Mouse (Mus musculus): ENCODE results near the gene Tmco5. TPM values are rescaled to one million over a fixed set of nuclear protein-coding genes. Genes with fewer than 3 reads are reported as not detected.

The Tmco5 gene
- total RNA-seq (2014; fragmentation: Nextera tagmentation), result not detected in 2 replicates
- total RNA-seq (2017), result not detected in 2 replicates

DNA sequence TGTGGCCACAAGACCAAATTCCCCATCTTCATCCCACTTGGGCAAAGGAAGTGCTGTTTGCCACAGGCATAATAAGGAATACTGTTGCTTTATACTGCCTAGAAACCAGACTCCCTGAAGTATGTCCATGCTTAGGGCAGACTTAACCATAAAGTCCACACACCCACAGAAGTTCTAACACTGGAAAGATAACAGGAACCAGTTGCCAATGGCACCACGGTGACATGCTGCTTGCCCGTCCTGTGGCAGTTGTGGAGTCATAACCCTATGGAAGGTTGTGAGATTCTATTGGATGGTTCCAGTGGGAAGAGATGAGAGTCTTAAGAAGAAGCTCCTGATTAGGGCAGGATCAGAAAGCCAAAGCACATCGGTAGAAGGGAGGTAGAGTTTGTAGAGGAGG is at the start of gene Tmco5:
TSS of gene Tmco5 (plus strand) at position 301 of the 400 bp plus-strand sequence.
- ATAC-seq (replicated peaks; ENCODE audit: poor library complexity, severe bottlenecking), result no peak

DNA sequence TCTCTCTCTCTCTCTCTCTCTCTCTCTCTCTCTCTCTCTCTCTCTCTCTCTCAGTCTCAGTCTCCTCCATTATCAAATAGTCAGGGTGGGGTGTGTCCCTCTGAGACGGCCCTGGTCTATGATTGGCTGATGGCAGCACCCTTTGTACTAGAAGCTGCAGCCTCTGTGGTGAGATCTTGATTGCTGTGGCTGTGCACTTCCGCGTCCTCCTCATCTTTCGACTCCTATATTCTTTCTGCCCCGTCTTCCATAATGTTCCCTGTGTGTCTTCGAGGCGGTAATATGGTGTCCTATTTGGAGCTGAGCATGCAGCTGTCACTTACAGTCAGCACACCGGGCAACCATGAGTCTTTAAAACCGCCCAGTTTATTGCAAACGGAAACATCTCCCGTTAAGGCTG is 46.6 kb upstream of the Tmco5 start:
- no peak for ATAC-seq (replicated peaks; ENCODE audit: poor library complexity, severe bottlenecking)

DNA sequence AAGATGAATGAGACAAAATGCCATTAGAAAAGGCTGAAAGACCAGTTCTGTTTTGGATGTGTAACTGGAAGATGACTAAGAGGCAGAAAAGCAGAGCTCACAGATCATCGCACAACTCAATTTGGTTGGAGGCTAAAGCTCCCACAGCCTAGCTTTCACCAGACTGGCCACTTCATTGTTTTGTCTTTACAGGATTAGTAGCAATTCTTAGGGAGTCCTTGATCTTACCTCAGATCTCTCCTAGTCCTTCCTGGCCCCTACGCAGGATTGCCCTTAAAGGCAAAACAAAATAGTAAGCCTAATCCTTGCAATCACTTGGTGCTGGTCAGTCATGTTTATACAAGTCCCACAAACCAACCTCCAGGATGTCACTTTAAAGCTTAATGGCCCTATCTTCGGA is 40.7 kb upstream of the Tmco5 start:
- no peak for ATAC-seq (replicated peaks; ENCODE audit: poor library complexity, severe bottlenecking)

DNA sequence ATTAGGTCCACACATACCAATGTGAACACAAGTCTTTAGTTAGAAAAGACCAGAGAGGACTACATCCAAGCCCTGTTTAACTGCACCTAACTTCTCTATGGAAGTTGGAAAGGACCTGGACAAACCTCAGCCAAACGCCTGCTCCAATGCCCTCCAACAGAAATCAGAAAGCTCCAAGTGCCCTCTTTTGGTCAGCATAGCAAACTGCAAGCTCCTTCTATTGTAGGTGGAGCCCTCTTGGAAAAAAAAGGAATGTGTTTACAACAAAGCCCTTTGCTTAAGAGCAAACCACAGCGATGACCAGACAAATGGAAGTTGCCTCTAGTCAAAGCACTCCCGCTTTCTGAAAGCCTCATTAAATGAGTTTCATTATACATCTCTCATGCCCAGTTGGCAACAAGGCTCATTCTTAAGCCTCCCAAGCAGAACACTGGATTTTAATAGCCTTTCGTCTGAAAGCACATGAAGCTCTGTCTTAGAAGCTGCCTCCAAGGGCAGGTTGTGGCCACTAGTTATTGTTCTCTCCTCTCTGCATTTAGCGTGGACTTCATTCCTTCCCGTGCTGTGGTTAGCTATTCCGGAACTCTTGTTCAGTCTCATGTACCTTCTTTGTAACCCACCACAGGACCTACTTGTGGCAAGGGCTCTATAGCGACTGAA is 39.8 kb upstream of the Tmco5 start:
- peak; percentile 40; the same call in 1 of the 2 replicates for ATAC-seq (replicated peaks; ENCODE audit: poor library complexity, severe bottlenecking)

DNA sequence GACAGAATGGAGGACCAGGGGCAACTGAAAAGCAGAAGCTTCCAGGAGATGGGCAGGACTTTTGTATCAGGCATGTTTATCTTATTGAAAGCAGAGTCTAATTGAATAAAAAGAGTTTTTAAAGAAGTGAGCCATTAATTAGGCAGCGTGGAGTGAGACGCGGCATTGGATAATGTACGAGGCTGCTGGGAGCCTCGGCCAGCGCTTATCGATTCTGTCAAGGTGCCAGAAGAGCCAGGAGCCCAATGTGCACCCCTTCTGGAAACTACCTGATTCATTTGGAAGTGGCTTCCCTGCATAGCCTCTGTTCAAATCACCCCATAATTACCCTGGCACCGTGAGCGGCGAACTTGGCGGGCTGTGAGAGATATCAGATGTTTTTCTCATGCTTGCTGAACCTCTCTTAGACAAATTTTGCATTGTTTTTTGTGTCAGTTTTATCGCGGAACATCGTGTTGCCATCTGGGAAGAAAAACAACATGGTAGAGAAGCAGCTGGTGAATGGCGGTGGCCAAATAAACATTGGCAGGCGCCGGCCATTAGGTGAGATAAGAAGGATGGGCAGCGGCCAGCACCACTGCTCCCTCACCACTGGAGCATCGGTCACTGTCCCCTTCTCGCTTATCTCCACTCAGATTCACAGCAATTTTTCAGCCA is 28.4 kb upstream of the Tmco5 start:
- ATAC-seq (replicated peaks; ENCODE audit: poor library complexity, severe bottlenecking), result no peak

DNA sequence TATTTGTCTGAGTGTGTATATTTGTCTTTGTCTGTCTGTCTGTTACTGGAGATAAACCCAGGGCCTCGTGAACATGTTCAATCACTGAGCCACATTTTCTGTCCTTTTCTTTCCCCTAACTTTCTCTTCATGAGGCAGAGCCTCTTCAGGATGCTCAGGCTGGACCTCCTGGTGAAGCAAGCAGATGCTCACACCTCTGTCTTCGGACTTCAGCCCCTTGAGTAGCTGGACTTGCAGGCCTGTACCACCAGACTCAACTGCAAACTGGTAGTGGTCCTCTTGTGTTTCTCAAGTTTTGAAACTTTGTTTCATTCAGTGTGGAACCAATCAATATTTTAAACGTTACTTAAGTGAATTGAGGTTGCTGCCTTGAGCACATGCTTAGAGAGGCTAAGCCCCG is 27.1 kb upstream of the Tmco5 start:
- no peak for ATAC-seq (replicated peaks; ENCODE audit: poor library complexity, severe bottlenecking)

DNA sequence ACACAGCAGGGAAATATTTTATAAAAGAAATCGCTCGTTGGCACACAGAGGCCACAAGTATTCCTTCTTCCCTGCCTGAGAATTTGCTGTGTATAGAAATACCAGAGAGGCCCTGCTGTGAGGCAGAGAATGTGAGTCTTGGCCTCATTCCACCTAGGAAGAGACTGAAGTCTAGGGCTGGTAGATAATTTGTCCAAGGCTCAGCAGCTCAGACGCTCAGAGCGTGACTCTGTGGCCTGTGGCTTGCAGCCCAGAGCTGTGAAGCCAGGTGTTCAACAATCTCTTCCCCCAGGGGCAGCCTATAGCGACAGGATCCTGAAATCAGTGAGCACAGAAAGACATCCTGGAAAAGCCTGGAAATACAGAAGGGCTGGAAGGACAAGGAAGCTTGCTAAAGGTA is 26.2 kb upstream of the Tmco5 start:
- ATAC-seq (replicated peaks; ENCODE audit: poor library complexity, severe bottlenecking), result no peak

DNA sequence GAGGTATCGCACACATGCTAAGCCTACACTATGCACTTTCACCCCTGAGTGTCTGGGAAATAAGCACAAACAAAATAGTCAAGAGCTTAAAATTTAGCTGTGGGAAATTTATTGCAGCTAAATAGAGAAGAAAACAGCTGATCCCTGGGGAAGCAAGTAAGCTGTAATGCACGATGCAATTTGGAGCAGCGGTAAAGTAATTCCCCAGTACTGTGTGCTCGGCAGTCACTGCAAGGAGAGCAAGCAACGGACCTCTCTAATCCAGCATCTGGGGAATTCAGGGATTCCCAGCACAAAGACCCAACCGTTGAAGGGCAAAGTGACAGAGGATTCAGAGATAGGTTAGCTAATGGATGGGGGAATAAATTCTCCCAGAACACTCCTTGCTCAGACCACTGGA is 19.8 kb upstream of the Tmco5 start:
- ATAC-seq (replicated peaks; ENCODE audit: poor library complexity, severe bottlenecking), result no peak

DNA sequence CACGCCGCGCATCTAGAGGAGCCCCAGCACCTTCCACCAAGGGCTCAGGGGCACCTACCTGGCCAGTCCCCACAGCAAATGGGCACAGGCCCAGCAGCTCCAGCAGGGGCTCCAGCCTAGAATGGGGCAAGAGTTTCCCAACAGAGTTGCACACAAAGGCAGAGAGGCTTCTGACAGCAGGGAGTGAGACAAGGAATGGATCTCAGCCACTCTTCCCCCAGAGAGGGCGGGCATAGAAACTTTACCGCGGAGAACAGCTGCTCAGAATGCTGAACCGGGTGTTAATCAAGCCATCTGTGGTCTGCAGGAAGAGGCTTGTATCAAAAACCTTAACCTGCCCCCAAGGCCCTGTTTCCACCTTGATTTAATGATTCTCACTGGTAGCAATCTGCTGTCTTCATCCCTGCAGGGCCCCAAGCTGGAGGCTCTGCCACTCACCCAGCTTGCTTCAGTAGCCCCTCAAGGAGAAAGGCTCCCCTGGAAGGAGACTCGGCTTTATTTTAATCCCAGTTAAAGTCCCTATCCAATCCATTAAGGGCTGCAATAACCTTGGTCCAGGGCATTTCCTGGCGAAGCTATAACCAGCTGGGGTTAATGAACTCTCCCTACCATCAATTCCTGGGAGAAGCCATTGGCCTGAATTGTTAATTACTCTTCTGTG is 1.4 kb upstream of the Tmco5 start:
- no peak for ATAC-seq (replicated peaks; ENCODE audit: poor library complexity, severe bottlenecking)

DNA sequence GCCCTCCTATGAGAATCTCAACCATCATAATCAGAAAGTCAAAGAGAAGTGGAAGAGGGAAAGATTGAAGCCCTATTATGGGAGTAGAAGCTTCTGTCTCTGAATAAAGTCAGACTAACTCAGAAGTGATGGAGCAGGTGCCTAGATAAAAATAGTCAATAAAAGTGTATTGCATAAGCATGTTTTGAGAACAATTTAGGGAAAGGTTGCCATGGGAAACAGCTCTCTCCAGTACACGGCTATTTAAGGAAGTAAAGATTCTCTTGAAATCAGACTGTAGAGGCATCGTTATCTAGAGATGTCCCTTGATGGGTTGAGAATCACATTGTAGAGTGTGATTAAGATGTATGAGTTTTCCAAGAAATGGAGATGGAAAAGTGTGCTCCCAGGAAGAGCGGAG is 1.2 kb downstream of the Tmco5 start:
- no peak for ATAC-seq (replicated peaks; ENCODE audit: poor library complexity, severe bottlenecking)

DNA sequence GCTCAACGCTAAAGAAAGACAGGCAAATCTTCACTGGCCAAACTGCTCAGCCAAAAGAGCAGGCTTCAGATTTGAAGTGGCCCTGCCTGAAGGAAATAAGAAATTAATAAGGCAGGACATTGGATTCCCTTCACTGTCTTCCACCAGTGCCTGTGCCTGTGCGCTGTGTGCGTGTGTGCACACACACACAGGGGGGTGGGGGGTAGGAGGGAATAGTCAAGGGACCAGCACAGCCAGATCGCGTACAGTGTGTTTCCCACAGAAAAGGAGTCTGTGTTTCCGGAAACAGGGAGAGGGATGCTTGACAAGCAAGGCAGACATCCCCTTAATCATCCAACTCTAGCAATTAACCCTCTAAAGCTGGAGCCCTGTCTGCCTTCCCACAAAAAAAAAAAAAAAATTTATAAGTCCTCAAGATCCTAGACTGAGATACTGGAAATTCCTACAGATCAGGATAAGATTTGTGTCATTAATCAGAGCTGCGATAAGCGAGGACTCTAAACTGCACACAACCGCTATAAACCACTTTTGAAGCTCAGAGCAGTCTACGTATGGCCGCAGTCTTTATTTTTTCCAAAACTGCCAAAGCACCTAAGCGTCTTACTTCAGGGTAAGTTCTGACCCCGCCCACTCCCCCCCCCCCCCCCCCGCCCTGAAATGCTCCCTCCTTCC is 15.0 kb downstream of the Tmco5 start:
- no peak for ATAC-seq (replicated peaks; ENCODE audit: poor library complexity, severe bottlenecking)

DNA sequence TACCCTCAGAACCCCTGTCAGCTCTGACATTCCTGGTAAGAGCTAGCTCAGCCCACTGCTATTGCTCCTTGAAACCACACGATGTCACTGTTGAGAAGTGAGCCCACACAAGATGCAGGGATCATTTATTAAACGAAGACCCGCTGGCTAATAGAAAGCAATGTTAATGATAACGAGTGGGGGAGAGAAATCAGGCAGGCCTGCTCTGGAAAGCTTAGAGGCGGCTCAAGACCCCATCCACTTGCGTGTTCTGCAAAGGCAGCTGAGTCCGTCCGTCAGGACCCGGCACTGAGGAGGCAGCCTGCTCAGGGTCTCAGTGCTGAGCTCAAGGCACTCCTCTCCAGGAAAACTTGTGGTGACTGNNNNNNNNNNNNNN is 15.5 kb downstream of the Tmco5 start:
- peak; percentile 75 for ATAC-seq (replicated peaks; ENCODE audit: poor library complexity, severe bottlenecking)

DNA sequence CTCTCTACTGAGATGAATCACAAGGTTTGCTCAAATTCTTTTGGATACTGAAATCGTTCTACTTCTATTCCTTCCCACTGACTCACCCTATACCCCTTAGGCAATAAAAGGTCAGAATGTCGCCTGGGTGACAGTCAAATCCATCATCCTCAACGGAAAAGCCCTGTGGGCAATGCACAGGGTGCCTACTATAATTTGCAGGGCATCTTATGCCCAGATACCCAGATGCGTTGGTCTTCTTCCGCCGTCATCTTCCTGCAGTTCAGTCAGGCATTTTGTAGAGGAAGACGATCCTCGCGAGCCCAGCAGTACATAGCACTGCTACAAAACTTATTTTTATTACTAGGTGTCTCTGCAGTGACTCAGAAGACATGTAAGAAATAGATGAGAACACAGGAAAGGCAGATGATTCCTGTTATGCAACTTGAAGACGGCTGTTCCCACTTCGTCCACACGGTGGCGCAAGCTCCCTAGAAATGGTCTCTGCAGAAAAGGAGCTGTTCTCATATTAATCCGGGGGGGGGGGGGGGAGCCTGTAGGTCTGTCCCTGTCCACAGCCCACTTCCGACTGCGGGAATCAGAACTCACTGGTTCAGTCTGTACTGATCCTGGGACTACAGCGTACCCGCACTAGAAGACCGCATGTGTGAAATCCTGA is 21.3 kb downstream of the Tmco5 start:
- ATAC-seq (replicated peaks; ENCODE audit: poor library complexity, severe bottlenecking), result peak; percentile 69

DNA sequence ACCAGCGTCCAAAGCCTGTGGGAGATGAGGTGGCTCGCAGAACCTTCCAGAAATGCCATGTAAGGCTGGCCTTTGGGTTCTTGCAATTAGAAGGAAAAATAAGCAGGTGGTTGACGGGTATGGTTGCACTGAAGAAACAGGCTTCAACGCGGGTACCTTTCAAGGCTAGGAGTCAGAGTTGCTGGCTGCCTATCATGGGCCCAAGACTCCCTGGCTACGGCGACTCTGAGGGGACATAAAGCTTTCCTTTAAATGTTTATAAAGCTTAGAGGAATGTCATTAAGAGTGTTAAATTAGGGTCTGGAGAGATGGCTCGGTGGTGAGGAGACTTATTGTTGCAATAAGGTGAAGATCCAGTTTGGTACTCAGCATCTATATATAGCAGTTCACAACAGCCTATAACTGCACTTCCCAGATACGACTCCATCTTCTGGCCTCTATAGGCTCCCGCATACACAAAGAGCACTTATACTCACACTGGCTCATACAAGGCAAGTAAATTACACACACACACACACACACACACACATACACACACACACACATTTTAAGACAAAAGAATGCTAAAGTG is 21.9 kb downstream of the Tmco5 start:
- ATAC-seq (replicated peaks; ENCODE audit: poor library complexity, severe bottlenecking), result no peak

DNA sequence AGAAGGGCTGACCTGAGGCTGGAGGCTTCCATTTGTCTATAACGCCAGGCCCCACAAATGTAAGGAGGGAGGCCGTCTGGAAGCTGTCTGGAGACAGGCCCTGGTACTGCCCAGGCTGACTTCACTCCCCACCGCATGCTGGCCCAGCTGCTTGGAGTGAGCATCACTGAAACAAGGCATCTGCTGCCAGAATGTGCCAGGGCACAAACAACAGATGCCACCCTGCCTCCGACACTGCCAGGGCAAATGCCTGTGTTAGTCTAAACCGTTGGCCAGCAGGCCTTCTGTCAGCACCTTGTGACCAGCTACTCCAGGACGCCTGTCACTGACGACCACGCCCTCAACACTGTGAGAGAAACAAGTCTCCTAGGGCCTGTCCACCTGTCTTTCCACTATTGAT is 29.8 kb downstream of the Tmco5 start:
- no peak for ATAC-seq (replicated peaks; ENCODE audit: poor library complexity, severe bottlenecking)

DNA sequence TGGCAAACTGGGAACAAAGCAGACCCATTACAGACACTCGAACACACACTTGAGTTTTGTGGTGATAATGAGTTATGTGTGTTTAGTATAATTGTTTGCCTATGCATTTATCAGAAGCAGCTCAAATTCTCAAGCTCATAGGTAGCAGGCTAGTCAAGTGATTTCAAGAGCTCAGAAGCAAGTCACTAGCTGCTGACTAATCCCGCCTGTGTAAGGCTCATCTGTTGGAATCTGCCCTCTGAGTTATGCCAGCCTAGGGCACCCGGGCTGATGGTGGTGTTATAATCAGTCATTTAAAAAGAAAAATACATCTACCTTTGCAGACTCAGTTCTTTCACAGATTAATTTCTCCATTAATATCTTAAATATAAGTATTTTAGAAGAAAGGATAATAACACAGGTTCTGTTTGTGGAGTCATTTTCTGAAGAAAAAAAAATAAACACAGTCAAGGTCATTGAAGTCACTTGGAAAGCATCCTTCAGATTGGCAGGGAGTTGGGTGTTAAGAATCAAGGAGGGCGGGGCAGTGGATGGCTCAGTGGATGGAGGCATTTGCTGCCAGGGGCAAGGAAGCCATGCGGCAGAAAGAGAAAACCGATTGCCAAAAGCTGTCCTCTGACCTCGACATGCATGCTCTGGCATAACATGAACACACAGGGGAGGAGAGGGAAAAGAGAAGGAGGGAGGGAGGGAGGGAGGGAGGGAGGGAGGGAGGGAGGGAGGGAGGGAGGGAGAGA is 34.0 kb downstream of the Tmco5 start:
- ATAC-seq (replicated peaks; ENCODE audit: poor library complexity, severe bottlenecking), result no peak

DNA sequence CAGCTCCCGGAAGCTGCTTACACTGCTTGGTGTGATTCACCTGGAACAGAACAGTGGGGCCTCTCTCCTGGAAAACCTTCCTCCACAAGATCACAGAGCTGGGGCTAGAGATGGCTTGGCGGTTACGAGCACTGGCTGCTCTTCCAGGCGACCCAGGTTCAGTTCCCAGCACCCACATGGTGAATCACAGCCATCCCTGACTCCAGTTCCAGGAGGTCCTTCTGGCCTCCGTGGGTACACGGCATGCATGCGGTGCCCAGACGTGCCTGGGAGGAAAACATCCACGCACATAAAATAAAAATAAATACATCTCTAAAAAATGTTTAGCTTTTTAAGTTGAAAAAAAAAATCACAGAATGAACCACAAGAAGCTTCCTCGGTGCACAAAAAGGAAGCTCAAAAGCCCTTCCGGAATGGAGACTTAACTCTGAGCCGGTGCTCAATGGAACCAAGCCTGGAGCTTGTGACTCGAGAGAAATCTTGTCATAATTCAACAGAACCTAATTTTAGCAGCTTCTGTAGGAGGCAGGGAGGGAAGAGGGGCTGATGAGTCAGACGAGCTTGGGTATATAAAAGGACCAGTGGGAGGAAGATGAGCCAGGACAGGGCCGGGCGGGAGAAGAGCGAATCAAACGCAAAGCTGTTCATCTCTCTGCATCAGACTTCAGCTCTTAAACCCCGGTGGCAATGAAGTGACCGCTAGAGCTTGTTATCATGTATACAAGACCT is 35.4 kb downstream of the Tmco5 start:
- no peak for ATAC-seq (replicated peaks; ENCODE audit: poor library complexity, severe bottlenecking)

DNA sequence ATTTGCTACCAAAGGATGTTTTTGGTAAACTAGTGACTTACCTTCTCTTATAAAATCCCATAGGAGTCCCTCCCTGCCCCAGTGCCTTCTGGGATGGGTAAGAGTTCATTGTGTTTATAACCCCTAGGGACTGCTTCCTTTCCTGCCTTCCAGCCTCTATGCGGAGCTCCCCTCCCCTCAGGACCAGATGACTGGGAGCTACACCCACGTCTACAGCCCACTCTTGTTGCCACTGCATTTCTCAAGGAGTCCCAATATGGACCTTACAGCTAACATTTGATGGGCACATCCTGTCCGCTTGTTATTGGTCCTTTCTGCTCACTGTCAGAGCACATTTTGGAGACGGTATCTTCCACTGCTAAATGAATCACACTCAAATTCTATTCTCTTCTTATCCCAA is 36.1 kb downstream of the Tmco5 start:
- no peak for ATAC-seq (replicated peaks; ENCODE audit: poor library complexity, severe bottlenecking)

DNA sequence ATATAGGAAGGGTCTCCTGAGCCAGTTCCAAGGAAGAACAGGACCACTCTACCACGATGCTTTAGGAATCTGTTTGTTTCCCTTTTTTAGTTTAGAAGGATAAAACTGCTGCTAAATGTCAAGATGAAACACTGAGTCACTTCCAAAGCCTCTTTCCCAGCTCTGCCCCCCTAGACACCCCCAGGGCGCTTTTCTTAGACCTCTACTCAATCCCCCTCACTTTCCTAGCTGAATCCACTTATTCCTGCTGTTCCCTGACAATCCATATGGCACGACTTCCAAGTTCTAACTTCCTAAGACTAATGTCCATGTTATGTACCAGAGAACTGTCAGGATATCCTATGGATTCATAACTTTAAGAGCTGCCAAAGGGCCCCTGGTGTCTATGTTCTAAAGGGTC is 40.1 kb downstream of the Tmco5 start:
- ATAC-seq (replicated peaks; ENCODE audit: poor library complexity, severe bottlenecking), result no peak

Measured in granulocyte monocyte progenitor cell, adult 5-6 weeks (primary cell).